Mouse (Mus musculus): Measurements from ENCODE around the gene Snx21. TPM values are rescaled to one million over a fixed set of nuclear protein-coding genes. Genes with fewer than 3 reads are reported as not detected.

Gene Snx21
- 10 to 100 TPM; 19.3 to 19.8 TPM for total RNA-seq (2021)
- long read RNA-seq, experiment 1, transcript Snx21-204 (3 exons, 1,825 nt): major isoform, 16 of 44 reads
- long read RNA-seq, experiment 1, transcript Snx21-201 (3 exons, 2,590 nt): minor isoform, 15 of 44 reads
- long read RNA-seq, experiment 1, partial matches to known transcripts: 0 of 44 reads
- long read RNA-seq, experiment 1, other reads (novel, unspliced or antisense): 11 of 44 reads
- long read RNA-seq, experiment 2, transcript Snx21-204 (3 exons, 1,825 nt): minor isoform, 14 of 54 reads
- long read RNA-seq, experiment 2, transcript Snx21-201 (3 exons, 2,590 nt): major isoform, 28 of 54 reads
- long read RNA-seq, experiment 2, partial matches to known transcripts: 2 of 54 reads
- long read RNA-seq, experiment 2, other reads (novel, unspliced or antisense): 8 of 54 reads

DNA sequence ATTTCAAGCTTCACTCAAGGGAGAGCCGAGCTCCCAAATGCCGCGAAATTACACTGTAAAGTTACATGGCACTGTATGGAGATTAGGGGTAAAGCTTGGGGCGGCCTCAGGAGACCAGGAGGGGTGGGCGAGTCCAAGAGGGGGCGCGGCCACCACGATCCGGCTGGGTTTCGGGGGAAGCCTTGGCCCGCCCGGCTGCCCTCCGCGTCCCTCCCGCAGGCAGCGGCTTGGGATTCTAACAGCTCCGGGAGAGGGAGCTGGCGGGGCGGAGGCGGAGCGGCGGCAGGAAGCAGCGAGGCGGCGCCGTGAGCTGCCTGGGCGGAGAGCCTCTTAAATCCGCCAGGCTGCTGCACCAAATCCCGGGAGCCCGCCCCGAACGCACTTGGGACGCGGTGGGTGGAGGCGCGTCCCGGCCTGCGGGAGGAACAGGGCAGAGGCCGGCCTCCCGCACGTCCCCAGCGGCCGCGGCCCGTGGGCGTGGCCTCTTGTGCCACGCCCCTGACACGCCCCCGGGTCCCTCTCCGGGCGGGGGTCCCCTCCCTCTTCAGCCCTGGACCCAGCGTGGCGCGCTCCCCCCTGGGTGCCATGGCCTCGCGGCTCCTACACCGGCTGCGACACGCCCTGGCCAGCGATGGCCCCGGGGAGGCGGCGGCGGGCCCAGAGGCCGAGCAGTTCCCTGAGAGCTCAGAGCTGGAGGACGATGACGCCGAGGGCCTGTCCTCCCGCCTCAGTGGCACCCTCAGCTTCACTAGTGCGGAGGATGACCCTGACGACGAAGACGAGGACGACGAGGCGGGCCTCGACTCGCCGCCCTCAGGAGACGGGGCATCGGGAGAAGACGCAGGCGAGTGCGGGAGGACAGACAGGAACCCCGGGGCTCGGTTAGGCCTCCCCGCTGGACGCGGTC, at the start of gene Snx21:
TSS of gene Snx21 (plus strand) at position 343 of the 907 bp plus-strand sequence.
- peak; percentile 97 for DNase-seq

GRCm38 (mm10) chr2:164737377-164738090, 48.1 kb upstream of the Snx21 start:
- no peak for DNase-seq

GRCm38 (mm10) chr2:164739876-164740275, 45.7 kb upstream of the Snx21 start:
- DNase-seq: no peak

DNA sequence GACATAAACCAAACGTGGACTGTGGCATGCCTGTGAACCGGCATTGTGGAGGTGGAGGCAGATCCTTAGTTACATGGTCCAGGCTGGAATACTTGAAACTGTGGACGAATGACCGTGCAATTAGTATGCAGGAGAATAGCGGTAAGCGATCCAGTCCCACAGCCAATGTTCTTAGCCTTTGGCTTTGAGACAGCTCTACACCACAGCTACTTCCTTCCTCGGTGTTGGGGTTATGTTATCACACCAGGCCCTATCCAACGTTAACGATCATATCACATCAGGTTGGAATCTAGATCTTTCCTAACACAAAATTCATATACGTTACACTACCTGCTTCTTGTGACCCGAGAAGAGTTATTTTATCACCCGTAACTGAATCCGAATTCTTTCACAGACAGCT, 40.6 kb upstream of the Snx21 start:
- no peak for DNase-seq

- peak; percentile 89 for DNase-seq
Observed at GRCm38 (mm10) chr2:164745843-164746479, 39.7 kb upstream of the Snx21 start, which contains the start of the genes Wfdc3 and Dnttip1. Gene Wfdc3 (minus strand): TSS chr2:164745931. Gene Dnttip1 (plus strand): TSS chr2:164745983.

DNA sequence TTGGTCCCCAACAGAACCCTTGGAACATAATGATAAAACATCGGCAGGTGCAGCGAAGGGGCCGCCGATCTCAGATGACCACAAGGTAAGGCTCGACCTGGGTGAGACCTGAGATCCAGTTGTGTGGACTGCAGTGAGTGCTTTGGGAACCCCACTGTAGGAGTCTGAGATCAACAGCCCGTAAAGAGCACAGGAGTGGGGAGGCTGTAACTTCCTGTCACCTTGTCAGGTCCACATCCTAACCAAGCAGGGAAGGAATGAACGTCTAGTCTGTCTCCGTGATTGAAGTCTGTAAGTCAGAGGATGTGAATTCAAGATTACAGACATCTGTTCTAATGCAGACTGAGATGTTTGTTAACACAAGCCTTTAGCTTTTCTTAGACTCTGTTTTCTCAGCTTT, 38.9 kb upstream of the Snx21 start:
- no peak for DNase-seq

- no peak for DNase-seq
Observed at GRCm38 (mm10) chr2:164748191-164748590, 37.4 kb upstream of the Snx21 start.

DNA sequence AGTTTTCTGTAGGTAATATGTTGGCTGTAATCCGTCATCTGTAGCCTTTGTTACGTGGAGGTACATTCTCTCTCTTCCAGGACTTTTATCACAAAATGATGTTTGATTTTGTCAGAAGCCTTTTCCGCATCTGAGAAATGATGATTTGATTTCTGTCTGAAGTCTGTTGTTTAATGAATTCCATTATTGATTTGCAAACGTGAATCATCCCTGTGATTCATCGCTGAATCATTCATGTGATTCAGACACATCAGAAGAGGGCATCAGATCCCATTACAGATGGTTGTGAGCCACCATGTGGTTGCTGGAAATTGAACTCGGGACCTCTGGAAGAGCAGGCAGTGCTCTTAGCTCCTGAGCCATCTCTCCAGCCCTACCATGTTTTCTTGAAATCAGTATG, 36.6 kb upstream of the Snx21 start:
- DNase-seq: no peak

DNA sequence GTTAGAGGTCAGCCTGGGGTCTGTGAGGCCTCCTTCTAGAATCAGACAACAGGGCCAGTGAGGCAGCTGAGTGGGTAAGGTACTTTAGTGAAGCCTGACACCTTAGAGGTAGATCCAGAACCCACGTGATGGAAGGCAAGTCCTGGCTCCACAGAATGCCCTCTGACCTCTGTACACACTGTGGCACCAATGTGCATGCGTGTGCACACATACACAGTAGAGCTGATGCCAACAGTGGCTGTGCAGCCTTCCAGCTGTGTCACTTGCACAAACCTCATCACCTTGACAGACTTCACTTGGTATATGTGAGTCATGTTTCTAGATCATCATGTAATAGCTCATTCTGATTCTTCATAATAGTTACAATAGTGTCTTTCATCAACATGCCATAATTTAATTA, 33.2 kb upstream of the Snx21 start:
- no peak for DNase-seq

- no peak for DNase-seq
Observed at GRCm38 (mm10) chr2:164754105-164754504, 31.5 kb upstream of the Snx21 start.

DNA sequence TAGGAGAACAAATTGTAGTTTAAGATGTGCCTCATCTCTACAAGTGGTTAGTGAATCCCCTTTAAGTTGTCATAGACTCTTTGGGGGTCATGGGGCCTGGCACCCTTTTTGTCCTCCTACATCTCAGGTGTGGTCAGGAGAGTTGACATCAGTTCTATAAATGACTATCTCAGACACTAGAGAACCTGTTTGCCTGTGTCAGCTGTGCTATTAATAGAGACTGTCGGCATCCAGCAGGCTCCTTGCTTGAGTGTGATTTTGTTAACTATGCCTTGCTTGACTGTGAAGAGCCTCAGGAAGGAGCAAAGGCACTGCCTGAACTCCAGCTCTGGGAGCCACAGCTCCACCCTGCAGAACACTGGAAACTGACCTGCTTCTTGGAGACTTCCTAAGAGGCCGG, 30.8 kb upstream of the Snx21 start:
- DNase-seq: peak; percentile 50

GRCm38 (mm10) chr2:164757841-164758240, 27.8 kb upstream of the Snx21 start:
- no peak for DNase-seq

GRCm38 (mm10) chr2:164758692-164759091, 26.9 kb upstream of the Snx21 start:
- DNase-seq: no peak

- DNase-seq: no peak
Observed at GRCm38 (mm10) chr2:164760059-164760833, 25.4 kb upstream of the Snx21 start.

- no peak for DNase-seq
Observed at GRCm38 (mm10) chr2:164761502-164761901, 24.1 kb upstream of the Snx21 start.

DNA sequence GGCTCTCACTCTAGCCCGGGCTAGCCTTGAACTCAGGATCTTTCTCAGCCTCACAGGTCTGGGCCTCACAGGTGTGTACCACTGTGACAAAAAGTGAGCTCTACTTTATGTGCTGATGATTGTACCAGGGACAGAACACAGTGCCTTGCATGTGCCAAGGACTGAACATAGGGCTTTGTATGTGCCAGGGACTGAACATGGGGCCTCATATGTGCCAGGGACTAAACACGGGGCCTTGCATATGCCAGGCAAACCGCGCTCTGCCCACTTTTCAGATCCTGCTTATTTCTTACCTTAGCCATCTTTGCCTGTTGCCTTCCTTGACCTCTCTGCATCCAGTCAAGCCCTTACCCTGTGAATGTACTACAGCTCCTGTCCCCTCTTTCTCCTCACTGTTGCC, 23.7 kb upstream of the Snx21 start:
- DNase-seq: no peak

- no peak for DNase-seq
Observed at GRCm38 (mm10) chr2:164762593-164762992, 23.0 kb upstream of the Snx21 start.

DNA sequence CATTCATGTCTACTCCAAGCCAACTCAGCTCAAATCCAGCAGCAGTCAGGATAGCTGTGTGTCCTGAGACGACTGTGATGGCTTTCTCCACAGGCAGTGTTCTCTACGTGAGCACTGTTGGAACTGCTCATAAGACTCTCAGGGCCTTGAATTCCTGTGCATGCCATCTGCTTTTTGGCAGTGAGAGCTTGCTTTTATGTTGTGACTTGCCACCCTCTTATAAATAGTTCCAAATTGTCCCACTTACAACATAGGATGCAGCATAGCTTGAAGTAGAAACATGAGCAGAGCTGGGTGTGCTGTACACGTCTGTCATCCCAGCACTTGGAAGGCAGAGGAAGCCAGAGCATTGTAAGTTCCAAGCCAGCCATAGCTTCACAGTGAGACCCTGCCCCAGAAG, 19.8 kb upstream of the Snx21 start:
- DNase-seq: no peak

- DNase-seq: no peak
Observed at GRCm38 (mm10) chr2:164767812-164768540, 17.6 kb upstream of the Snx21 start.

All from gastrocnemius, postnatal 25 days (tissue).